Mouse (Mus musculus) embryonic stem cell, embryonic (primary cell): ENCODE results near the gene Sptbn2.

ENCODE experiments used
- CTCF ChIA-PET, 4 experiments: fragments of 300-600 bp in 2 of 4; fragments of 350-600 bp in 2 of 4; sonication (Branson Sonifier 250); formaldehyde crosslinking; loops; one replicate each; lab custom pipeline; 2022; ENCODE audit warnings: inconsistent platforms in 2 of 4; lab: Charles Lee
- POLR2A ChIA-PET, 4 experiments: fragments of 300-600 bp in 2 of 4; fragments of 350-600 bp in 2 of 4; sonication (Branson Sonifier 250); formaldehyde crosslinking; loops; one replicate each; lab custom pipeline; 2022; ENCODE audit warnings: antibody characterized with exemption in 4 of 4, inconsistent platforms in 1 of 4; lab: Charles Lee

The Sptbn2 gene

DNA sequence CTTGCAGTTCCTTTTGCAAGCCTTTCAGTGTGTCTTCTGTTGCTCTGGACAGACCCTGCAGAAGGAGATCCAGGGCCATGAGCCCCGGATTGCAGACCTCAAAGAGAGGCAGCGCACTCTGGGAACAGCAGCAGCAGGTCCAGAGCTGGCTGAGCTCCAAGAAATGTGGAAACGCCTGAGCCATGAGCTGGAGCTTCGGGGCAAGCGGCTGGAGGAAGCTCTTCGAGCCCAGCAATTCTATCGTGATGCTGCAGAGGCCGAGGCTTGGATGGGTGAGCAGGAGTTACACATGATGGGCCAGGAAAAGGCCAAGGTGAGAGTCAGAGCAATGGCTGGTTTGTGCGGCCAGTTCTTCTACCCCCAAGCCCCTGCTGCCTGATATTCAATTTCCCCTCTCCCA is 34.1 kb downstream of the Sptbn2 start:
- CTCF ChIA-PET = interaction anchor here in 1 of 4 experiments (1.3 kb wide), 1 partner anchor 103 kb away, joined by 4 read pairs; no protein-coding TSS in a partner anchor

GRCm38 (mm10) chr19:4745681-4746080 is 34.7 kb downstream of the Sptbn2 start:
- POLR2A ChIA-PET = interaction anchor here in 3 of 4 experiments (0.8 to 2.3 kb wide), 4 partner anchors 12 to 108 kb away, joined by 3 to 8 read pairs (median 4); partner anchors contain the start of genes Gm21992 (in 1 of the 3) and Rbm14 (in 1 of the 3)

More for the DNA sequence above, 34.1 kb downstream of the Sptbn2 start:
- POLR2A ChIA-PET = interaction anchor here in 3 of 4 experiments (0.6 to 2.3 kb wide), 6 partner anchors 11 to 109 kb away, joined by 3 to 8 read pairs (median 4); partner anchors contain the start of genes Gm21992 (in 1 of the 3) and Rbm14 (in 1 of the 3)

GRCm38 (mm10) chr19:4746611-4747010 is 35.6 kb downstream of the Sptbn2 start:
- ChIA-PET CTCF (interaction anchor here in 1 of 4 experiments (0.5 to 0.6 kb wide), 2 partner anchors 199 to 811 kb away, joined by 3 read pairs; no protein-coding TSS in a partner anchor), POLR2A (interaction anchor here in 1 of 4 experiments (1.1 kb wide), 3 partner anchors 9 to 215 kb away, joined by 4 to 5 read pairs (median 4); partner anchors contain the start of genes Gm960, Mrpl11 and Rbm4b)

More at GRCm38 (mm10) chr19:4745681-4746080, 34.7 kb downstream of the Sptbn2 start:
- CTCF ChIA-PET = interaction anchor here in 1 of 4 experiments (1.3 kb wide), 1 partner anchor 103 kb away, joined by 4 read pairs; no protein-coding TSS in a partner anchor

DNA sequence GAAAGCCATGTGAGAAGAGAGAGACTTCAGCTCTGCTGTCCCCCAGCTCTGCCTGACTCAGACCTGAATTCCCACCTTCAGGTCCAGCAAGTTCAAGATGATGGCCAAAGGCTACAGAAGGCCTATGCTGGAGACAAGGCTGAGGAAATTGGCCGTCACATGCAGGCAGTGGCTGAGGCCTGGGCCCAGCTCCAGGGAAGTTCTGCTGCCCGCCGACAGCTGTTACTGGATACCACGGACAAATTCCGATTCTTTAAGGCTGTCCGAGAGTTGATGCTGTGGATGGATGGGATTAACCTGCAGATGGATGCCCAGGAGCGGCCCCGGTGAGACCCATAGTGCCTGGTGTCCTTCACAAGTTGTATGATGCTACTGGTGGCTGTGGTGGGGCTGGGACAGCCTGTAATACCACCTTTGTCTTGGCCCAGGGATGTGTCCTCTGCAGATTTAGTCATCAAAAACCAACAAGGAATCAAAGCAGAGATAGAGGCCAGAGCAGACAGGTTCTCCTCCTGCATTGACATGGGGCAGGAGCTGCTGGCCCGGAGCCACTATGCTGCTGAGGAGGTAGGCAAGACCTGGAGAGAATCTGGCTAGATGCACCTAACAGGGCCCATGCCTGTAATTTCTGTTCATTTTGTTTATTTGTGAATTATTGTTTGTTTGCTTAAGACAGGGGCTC is 36.8 kb downstream of the Sptbn2 start:
- ChIA-PET POLR2A (interaction anchor here (0.6 to 6.2 kb wide), 10 partner anchors 9 to 123 kb away, joined by 3 to 26 read pairs (median 4); partner anchors contain the start of gene Gm960 (in 1 of the 4)), CTCF (interaction anchor here in 1 of 4 experiments (0.9 to 1.1 kb wide), 2 partner anchors 65 to 361 kb away, joined by 3 read pairs; no protein-coding TSS in a partner anchor)

GRCm38 (mm10) chr19:4748493-4748892 is 37.5 kb downstream of the Sptbn2 start:
- POLR2A ChIA-PET = interaction anchor here (0.6 to 6.2 kb wide), 9 partner anchors 9 to 224 kb away, joined by 3 to 26 read pairs (median 3); no protein-coding TSS in a partner anchor

GRCm38 (mm10) chr19:4749975-4750374 is 39.0 kb downstream of the Sptbn2 start:
- ChIA-PET POLR2A (interaction anchor here in 2 of 4 experiments (1.0 to 6.2 kb wide), 3 partner anchors 11 to 160 kb away, joined by 3 to 26 read pairs (median 4); no protein-coding TSS in a partner anchor), CTCF (interaction anchor here in 1 of 4 experiments (0.8 kb wide), 1 partner anchor 103 kb away, joined by 3 read pairs; no protein-coding TSS in a partner anchor)

More at GRCm38 (mm10) chr19:4748493-4748892, 37.5 kb downstream of the Sptbn2 start:
- CTCF ChIA-PET = interaction anchor here in 1 of 4 experiments (0.6 to 1.1 kb wide), 3 partner anchors 64 to 360 kb away, joined by 3 read pairs; no protein-coding TSS in a partner anchor

- ChIA-PET CTCF (interaction anchor here (0.5 to 2.3 kb wide), 34 partner anchors 12 to 300 kb away, joined by 3 to 17 read pairs (median 4); partner anchors contain the start of genes AC124502.3 (in 1 of the 4), Actn3 (in 1 of the 4), B4gat1 (in 1 of the 4) and Gm21992 (in 1 of the 4)), POLR2A (interaction anchor here (0.7 to 8.3 kb wide), 55 partner anchors 9 to 315 kb away, joined by 3 to 64 read pairs (median 5); partner anchors contain the start of genes Gm21992 (in 3 of the 4), Rbm14 (in 3 of the 4), Bbs1 (in 2 of the 4) and Mrpl11 (in 2 of the 4))
These were observed 44.7 kb downstream of the Sptbn2 start for GRCm38 (mm10) chr19:4755565-4756192.

- ChIA-PET POLR2A (interaction anchor here (0.6 to 8.3 kb wide), 63 partner anchors 9 to 1126 kb away, joined by 3 to 64 read pairs (median 5); partner anchors contain the start of genes Gm21992 (in 3 of the 4), Rbm14 (in 3 of the 4), Bbs1 (in 2 of the 4) and Ccdc87 (in 2 of the 4)), CTCF (interaction anchor here (0.5 to 2.3 kb wide), 36 partner anchors 13 to 300 kb away, joined by 3 to 17 read pairs (median 4); partner anchors contain the start of genes AC124502.3 (in 1 of the 4), Actn3 (in 1 of the 4), B4gat1 (in 1 of the 4) and Gm21992 (in 1 of the 4))
These were observed 45.4 kb downstream of the Sptbn2 start, which contains the start of gene Rbm4b for GRCm38 (mm10) chr19:4756193-4756911. Gene Rbm4b (plus strand): TSS chr19:4756497.

GRCm38 (mm10) chr19:4756921-4757320 is 46.0 kb downstream of the Sptbn2 start:
- POLR2A ChIA-PET = interaction anchor here in 3 of 4 experiments (0.6 to 8.3 kb wide), 47 partner anchors 8 to 316 kb away, joined by 3 to 64 read pairs (median 5); partner anchors contain the start of genes Gm21992 (in 3 of the 3), Rbm14 (in 3 of the 3), Ccdc87 (in 2 of the 3) and Ccs (in 2 of the 3)
- CTCF ChIA-PET = interaction anchor here in 2 of 4 experiments (0.5 to 2.3 kb wide), 11 partner anchors 14 to 259 kb away, joined by 3 to 13 read pairs (median 4); partner anchors contain the start of genes Actn3 (in 1 of the 2), Gm21992 (in 1 of the 2), Rbm14 (in 1 of the 2) and Rbm4 (in 1 of the 2)

- POLR2A ChIA-PET = interaction anchor here in 3 of 4 experiments (0.6 to 8.3 kb wide), 15 partner anchors 11 to 137 kb away, joined by 3 to 64 read pairs (median 4); partner anchors contain the start of genes Gm21992 (in 1 of the 3), Rbm14 (in 1 of the 3), Rbm4 (in 1 of the 3) and Rce1 (in 1 of the 3)
- CTCF ChIA-PET = interaction anchor here in 3 of 4 experiments (0.6 to 3.0 kb wide), 3 partner anchors 52 to 159 kb away, joined by 4 to 13 read pairs (median 11); partner anchors contain the start of genes Gm21992 (in 1 of the 3) and Rbm14 (in 1 of the 3)
These were observed 49.6 kb downstream of the Sptbn2 start for GRCm38 (mm10) chr19:4760544-4760943.

DNA sequence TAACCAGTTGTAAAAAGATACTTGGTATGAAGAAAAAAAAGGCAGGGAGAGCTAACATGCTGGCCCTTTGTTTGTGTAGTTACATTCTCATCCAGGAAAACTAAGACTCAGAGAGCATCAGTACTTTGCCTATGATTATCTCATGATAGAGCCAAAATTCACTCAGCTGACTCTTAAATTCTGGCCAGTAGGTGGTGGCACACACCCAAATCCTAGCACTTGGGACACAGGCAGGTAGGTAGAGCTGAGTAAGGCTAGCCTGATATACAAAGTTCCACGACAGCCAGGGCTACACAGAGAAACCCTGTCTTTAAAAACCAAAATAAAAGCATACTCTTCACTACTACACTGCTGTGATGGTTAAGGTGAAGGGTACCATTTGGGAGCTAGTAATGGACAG is 51.9 kb downstream of the Sptbn2 start:
- POLR2A ChIA-PET = interaction anchor here in 3 of 4 experiments (0.5 to 8.3 kb wide), 23 partner anchors 9 to 200 kb away, joined by 3 to 64 read pairs (median 5); partner anchors contain the start of genes Gm21992 (in 2 of the 3), Rbm14 (in 2 of the 3), Rbm4 (in 2 of the 3) and Rce1 (in 1 of the 3)
- CTCF ChIA-PET = interaction anchor here in 2 of 4 experiments (0.6 to 3.0 kb wide), 6 partner anchors 49 to 310 kb away, joined by 3 to 11 read pairs (median 4); partner anchors contain the start of genes Bbs1 (in 1 of the 2), Gm21992 (in 1 of the 2) and Rbm14 (in 1 of the 2)

GRCm38 (mm10) chr19:4767507-4768148 is 56.7 kb downstream of the Sptbn2 start:
- POLR2A ChIA-PET = interaction anchor here (0.6 to 6.8 kb wide), 20 partner anchors 11 to 151 kb away, joined by 3 to 148 read pairs (median 5); partner anchors contain the start of genes Gm21992 (in 2 of the 4), Rbm14 (in 2 of the 4), Rbm4 (in 2 of the 4) and Rbm4b (in 2 of the 4)
- CTCF ChIA-PET = interaction anchor here in 1 of 4 experiments (0.5 kb wide), 1 partner anchor 77 kb away, joined by 3 read pairs; no protein-coding TSS in a partner anchor

DNA sequence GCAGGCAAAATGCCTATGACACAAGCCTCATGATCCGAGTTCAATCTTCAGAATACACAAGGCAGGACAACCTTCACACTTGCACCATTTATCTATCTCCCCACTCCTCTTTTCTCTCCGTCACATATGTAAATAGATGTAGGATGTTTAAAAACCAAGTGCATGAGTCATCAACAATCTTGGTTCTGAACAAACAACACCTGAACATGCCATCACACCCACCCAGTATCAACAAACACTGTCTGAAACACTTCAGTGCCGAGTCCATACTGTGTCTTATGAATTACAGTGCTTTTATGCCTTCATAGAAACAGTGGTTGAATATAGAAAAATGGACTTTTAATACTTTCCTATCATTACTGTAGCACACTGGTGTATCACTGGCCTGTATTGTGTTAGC is 61.8 kb downstream of the Sptbn2 start:
- ChIA-PET CTCF (interaction anchor here in 1 of 4 experiments (1.2 kb wide), 1 partner anchor 332 kb away, joined by 3 read pairs; no protein-coding TSS in a partner anchor), POLR2A (interaction anchor here in 2 of 4 experiments (0.7 to 2.8 kb wide), 10 partner anchors 10 to 39 kb away, joined by 4 to 36 read pairs (median 6); partner anchors contain the start of genes Gm21992 (in 1 of the 2), Rbm14 (in 1 of the 2) and Rbm4 (in 1 of the 2))

GRCm38 (mm10) chr19:4782891-4783290 is 71.9 kb downstream of the Sptbn2 start:
- POLR2A ChIA-PET = interaction anchor here (0.7 to 28.5 kb wide), 19 partner anchors 8 to 865 kb away, joined by 3 to 1124 read pairs (median 6); partner anchors contain the start of genes Rbm4 (in 3 of the 4), Gm21992 (in 2 of the 4), Rbm14 (in 2 of the 4) and Ccdc87 (in 1 of the 4)
- CTCF ChIA-PET = interaction anchor here in 1 of 4 experiments (1.3 kb wide), 1 partner anchor 183 kb away, joined by 3 read pairs; no protein-coding TSS in a partner anchor
